Mouse (Mus musculus) MEL (cell line): ENCODE measurements around the gene Tmem102. TPM values are rescaled to one million over a fixed set of nuclear protein-coding genes. Genes with fewer than 3 reads are reported as not detected.

Experiments used
- DNase-seq: peaks from one replicate; pipeline ENCODE4 v3.0.0; 2011; ENCODE audit warnings: low read depth, low spot score
- H3K27ac ChIP-seq: 2 replicates; pipeline ENCODE4 v1.5.1; 2012; ENCODE audit warnings: low read depth, mild to moderate bottlenecking, control low read depth, low read length, moderate library complexity; ENCODE audit not compliant: control insufficient read depth
- H3K27me3 ChIP-seq, 2 experiments: fragments of 150-350 bp in 1 of 2; sonication (generic) in 1 of 2; 2 replicates each; pipeline ENCODE4 v1.6.1; 2012; ENCODE audit warnings: low read length in 2 of 2, mild to moderate bottlenecking in 2 of 2, improper control_type of control experiment in 1 of 2, moderate library complexity in 1 of 2; ENCODE audit not compliant: insufficient read depth in 2 of 2, control insufficient read depth in 1 of 2
- H3K36me3 ChIP-seq, 2 experiments: 2 replicates each; pipeline ENCODE4 v1.6.1; 2012 to 2014; ENCODE audit warnings: low read length in 2 of 2, improper control_type of control experiment in 1 of 2, inconsistent platforms in 1 of 2, mild to moderate bottlenecking in 1 of 2; ENCODE audit not compliant: insufficient read depth in 2 of 2, control insufficient read depth in 1 of 2
- H3K4me1 ChIP-seq, 2 experiments: fragments of 150-350 bp in 1 of 2; sonication (generic) in 1 of 2; 2 replicates each; pipeline ENCODE4 v1.6.1; 2012; ENCODE audit warnings: low read length in 2 of 2, improper control_type of control experiment in 1 of 2, mild to moderate bottlenecking in 1 of 2; ENCODE audit not compliant: insufficient read depth in 2 of 2, control insufficient read depth in 1 of 2
- H3K4me3 ChIP-seq, 2 experiments: fragments of 150-350 bp in 1 of 2; sonication (generic) in 1 of 2; 2 replicates each; pipeline ENCODE4 v1.5.1; 2012; ENCODE audit warnings: low read depth in 2 of 2, low read length in 2 of 2, mild to moderate bottlenecking in 2 of 2, moderate library complexity in 2 of 2, control low read depth in 1 of 2, improper control_type of control experiment in 1 of 2; ENCODE audit not compliant: control insufficient read depth in 1 of 2, insufficient read depth in 1 of 2
- H3K79me2 ChIP-seq: 2 replicates; pipeline ENCODE4 v1.6.1; 2012; ENCODE audit warnings: mild to moderate bottlenecking, low read length, moderate library complexity; ENCODE audit not compliant: control insufficient read depth, poor library complexity, insufficient read depth
- H3K9ac ChIP-seq: 2 replicates; pipeline ENCODE4 v1.6.1; 2012; ENCODE audit warnings: low read depth, mild to moderate bottlenecking, control low read depth, low read length, moderate library complexity; ENCODE audit not compliant: control insufficient read depth, poor library complexity, severe bottlenecking
- H3K9me3 ChIP-seq: fragments of 150-350 bp; sonication (generic); replicated peaks from 2 replicates; pipeline ENCODE4 v1.6.1; 2012; ENCODE audit warnings: mild to moderate bottlenecking, low read length, improper control_type of control experiment, moderate library complexity; ENCODE audit not compliant: insufficient read depth
- CHD1 ChIP-seq: IDR thresholded peaks from 2 replicates; pipeline ENCODE4 v1.6.1; 2012; ENCODE audit warnings: low read depth, mild to moderate bottlenecking, inconsistent platforms, low read length, improper control_type of control experiment
- CHD2 ChIP-seq: IDR thresholded peaks from 2 replicates; pipeline ENCODE4 v1.6.1; 2011; ENCODE audit warnings: low read length, improper control_type of control experiment
- CTCF ChIP-seq, 3 experiments: IDR thresholded peaks in 2 of 3; conservative IDR thresholded peaks in 1 of 3; 2 replicates each; pipeline ENCODE4 v1.5.1; 2011 to 2012; ENCODE audit warnings: low read length in 3 of 3, low read depth in 2 of 3, mild to moderate bottlenecking in 2 of 3, improper control_type of control experiment in 1 of 3, inconsistent platforms in 1 of 3, mixed read lengths in 1 of 3, moderate library complexity in 1 of 3; ENCODE audit not compliant: control insufficient read depth in 1 of 3, insufficient read depth in 1 of 3, poor library complexity in 1 of 3, severe bottlenecking in 1 of 3
- E2F4 ChIP-seq: IDR thresholded peaks from 2 replicates; pipeline ENCODE4 v1.6.1; 2011; ENCODE audit warnings: low read depth, low read length, improper control_type of control experiment, borderline replicate concordance
- ELF1 ChIP-seq: IDR thresholded peaks from 2 replicates; pipeline ENCODE4 v1.6.1; 2014; ENCODE audit warnings: low read depth, mild to moderate bottlenecking, inconsistent platforms, low read length, improper control_type of control experiment, moderate library complexity
- EP300 ChIP-seq, 2 experiments: IDR thresholded peaks; 2 replicates each; pipeline ENCODE4 v1.6.1; 2011; ENCODE audit warnings: improper control_type of control experiment in 2 of 2, low read length in 2 of 2, low read depth in 1 of 2, mild to moderate bottlenecking in 1 of 2
- ETS1 ChIP-seq: IDR thresholded peaks from 2 replicates; pipeline ENCODE4 v1.6.1; 2012; ENCODE audit warnings: low read depth, mild to moderate bottlenecking, inconsistent platforms, low read length, improper control_type of control experiment, moderate library complexity
- GABPA ChIP-seq: IDR thresholded peaks from 2 replicates; pipeline ENCODE4 v1.6.1; 2012; ENCODE audit warnings: low read depth, mild to moderate bottlenecking, inconsistent platforms, low read length, improper control_type of control experiment, moderate library complexity
- GATA1 ChIP-seq: IDR thresholded peaks from 2 replicates; pipeline ENCODE4 v1.6.1; 2011; ENCODE audit warnings: low read depth, low read length, improper control_type of control experiment
- HCFC1 ChIP-seq: IDR thresholded peaks from 2 replicates; pipeline ENCODE4 v1.6.1; 2012; ENCODE audit warnings: low read depth, mild to moderate bottlenecking, inconsistent platforms, low read length, improper control_type of control experiment, moderate library complexity
- JUND ChIP-seq: IDR thresholded peaks from 2 replicates; pipeline ENCODE4 v1.6.1; 2011; ENCODE audit warnings: low read depth, mild to moderate bottlenecking, improper control_type of control experiment, low read length
- KAT2A ChIP-seq: conservative IDR thresholded peaks from 2 replicates; pipeline ENCODE4 v1.6.1; 2012; ENCODE audit warnings: low read depth, low read length, improper control_type of control experiment, inconsistent platforms
- MAFK ChIP-seq: IDR thresholded peaks from 2 replicates; pipeline ENCODE4 v1.6.1; 2011; ENCODE audit warnings: low read depth, mild to moderate bottlenecking, low read length, improper control_type of control experiment, borderline replicate concordance
- MAX ChIP-seq: IDR thresholded peaks from 2 replicates; pipeline ENCODE4 v1.6.1; 2011; ENCODE audit warnings: low read length, improper control_type of control experiment
- MAZ ChIP-seq: IDR thresholded peaks from 2 replicates; pipeline ENCODE4 v1.6.1; 2012; ENCODE audit warnings: low read depth, mild to moderate bottlenecking, inconsistent platforms, low read length, improper control_type of control experiment
- MEF2A ChIP-seq: IDR thresholded peaks from 2 replicates; pipeline ENCODE4 v1.6.1; 2014; ENCODE audit warnings: low read depth, mild to moderate bottlenecking, inconsistent platforms, low read length, improper control_type of control experiment; ENCODE audit not compliant: poor library complexity, insufficient replicate concordance, severe bottlenecking; ENCODE audit errors: extremely low read depth
- MYC ChIP-seq: IDR thresholded peaks from 2 replicates; pipeline ENCODE4 v1.6.1; 2011; ENCODE audit warnings: low read depth, mild to moderate bottlenecking, low read length, improper control_type of control experiment, moderate library complexity
- NELFE ChIP-seq: IDR thresholded peaks from 2 replicates; pipeline ENCODE4 v1.6.1; 2011; ENCODE audit warnings: low read depth, low read length, improper control_type of control experiment
- POLR2A ChIP-seq, 2 experiments: IDR thresholded peaks; 2 replicates each; pipeline ENCODE4 v1.6.1; 2011 to 2012; ENCODE audit warnings: low read length in 2 of 2, mild to moderate bottlenecking in 2 of 2, control low read depth in 1 of 2, improper control_type of control experiment in 1 of 2, low read depth in 1 of 2, moderate library complexity in 1 of 2; ENCODE audit not compliant: control insufficient read depth in 1 of 2, insufficient read depth in 1 of 2, poor library complexity in 1 of 2
- POLR2AphosphoS2 ChIP-seq: IDR thresholded peaks from 2 replicates; pipeline ENCODE4 v1.6.1; 2011; ENCODE audit warnings: low read length, improper control_type of control experiment
- POLR2AphosphoS5 ChIP-seq: IDR thresholded peaks from 2 replicates; pipeline ENCODE4 v1.6.1; 2012; ENCODE audit warnings: low read depth, borderline replicate concordance, mild to moderate bottlenecking, inconsistent platforms, low read length, moderate library complexity, mixed read lengths
- RAD21 ChIP-seq: IDR thresholded peaks from 2 replicates; pipeline ENCODE4 v1.6.1; 2011; ENCODE audit warnings: mild to moderate bottlenecking, low read depth, low read length, improper control_type of control experiment
- SIN3A ChIP-seq: IDR thresholded peaks from 2 replicates; pipeline ENCODE4 v1.6.1; 2012; ENCODE audit warnings: low read length, improper control_type of control experiment, inconsistent platforms
- TAL1 ChIP-seq: IDR thresholded peaks from 2 replicates; pipeline ENCODE4 v1.6.1; 2012; ENCODE audit warnings: mild to moderate bottlenecking, inconsistent platforms, low read length, moderate library complexity, mixed read lengths
- TBP ChIP-seq: IDR thresholded peaks from 2 replicates; pipeline ENCODE4 v1.8.0; 2011; ENCODE audit warnings: low read depth, low read length, improper control_type of control experiment
- TCF12 ChIP-seq: IDR thresholded peaks from 2 replicates; pipeline ENCODE4 v1.6.1; 2014; ENCODE audit warnings: low read depth, mild to moderate bottlenecking, inconsistent platforms, low read length, improper control_type of control experiment, moderate library complexity
- UBTF ChIP-seq: IDR thresholded peaks from 2 replicates; pipeline ENCODE4 v1.6.1; 2012; ENCODE audit warnings: low read depth, mild to moderate bottlenecking, inconsistent platforms, low read length, improper control_type of control experiment, moderate library complexity, borderline replicate concordance; ENCODE audit not compliant: insufficient read depth
- USF1 ChIP-seq: IDR thresholded peaks from 2 replicates; pipeline ENCODE4 v1.6.1; 2014; ENCODE audit warnings: low read depth, mild to moderate bottlenecking, inconsistent platforms, low read length, improper control_type of control experiment, moderate library complexity
- USF2 ChIP-seq, 2 experiments: IDR thresholded peaks; 2 replicates each; pipeline ENCODE4 v1.6.1; 2011 to 2012; ENCODE audit warnings: improper control_type of control experiment in 2 of 2, low read length in 2 of 2, borderline replicate concordance in 1 of 2, inconsistent platforms in 1 of 2, low read depth in 1 of 2, mild to moderate bottlenecking in 1 of 2; ENCODE audit not compliant: insufficient read depth in 1 of 2
- ZC3H11A ChIP-seq: IDR thresholded peaks from 2 replicates; pipeline ENCODE4 v1.6.1; 2012; ENCODE audit warnings: low read depth, mild to moderate bottlenecking, inconsistent platforms, low read length, improper control_type of control experiment
- ZNF384 ChIP-seq: IDR thresholded peaks from 2 replicates; pipeline ENCODE4 v1.6.1; 2012; ENCODE audit warnings: low read depth, mild to moderate bottlenecking, inconsistent platforms, low read length, improper control_type of control experiment
- polyA plus RNA-seq, 2 experiments: library from polyadenylated mRNA; stranded (reverse) in 1 of 2; unstranded in 1 of 2; fragments of >175 nt in 1 of 2; fragments of >200 nt in 1 of 2; gene quantifications; 2 replicates each; pipeline versions ENCODE4 v1.2.1 to v1.2.4; 2012; ENCODE audit warnings: low replicate concordance in 2 of 2, low read depth in 1 of 2; ENCODE audit not compliant: insufficient read length in 2 of 2, insufficient read depth in 1 of 2, missing spikeins in 1 of 2
- total RNA-seq: library from RNA; depleted of rRNA; stranded (reverse); fragments of 300-350 nt; gene quantifications from 2 replicates; pipeline ENCODE4 v1.2.3, GENCODE M21; 2012

Gene Tmem102
- total and polyA plus RNA-seq, 3 experiments = 0.31 to 2.4 TPM; not detected in 1

- TF ChIP-seq MAFK = no peak
- TF ChIP-seq MEF2A = 0 out of 2 replicates have a peak, but pooled peaks have one; percentile 6
- TF ChIP-seq JUND = no peak
- no peak for TF ChIP-seq USF2 (IDR thresholded peaks at IDR 0.05; ENCODE audit: borderline replicate concordance in 1 of 2, insufficient read depth in 1 of 2, low read depth in 1 of 2, low read length in 2 of 2)
- peak; percentile 45; the same call in 1 of the 2 replicates for TF ChIP-seq ELF1
- peak; percentile 36; the same call in 1 of the 2 replicates for TF ChIP-seq KAT2A
- TF ChIP-seq MYC = peak; percentile 77
- TF ChIP-seq TAL1 = no peak
- TF ChIP-seq USF1 = no peak
- TF ChIP-seq MAZ = no peak
- TF ChIP-seq MAX = no peak
- TF ChIP-seq RAD21 = no peak
- peak; percentile 82 for TF ChIP-seq HCFC1
- TF ChIP-seq ETS1 = peak; percentile 61; the same call in 1 of the 2 replicates
- no peak for TF ChIP-seq UBTF
- TF ChIP-seq CTCF (IDR thresholded peaks at IDR 0.05 in 2 of 3, conservative IDR thresholded peaks at IDR 0.05 in 1 of 3; ENCODE audit: control insufficient read depth in 1 of 3, insufficient read depth in 1 of 3, low read depth in 2 of 3, low read length in 3 of 3, poor library complexity in 1 of 3, severe bottlenecking in 1 of 3) = no peak
These were observed 46.9 kb downstream of the Tmem102 start, which contains the start of gene Polr2a (continued) for GRCm38 (mm10) chr11:69758478-69758970.

DNA sequence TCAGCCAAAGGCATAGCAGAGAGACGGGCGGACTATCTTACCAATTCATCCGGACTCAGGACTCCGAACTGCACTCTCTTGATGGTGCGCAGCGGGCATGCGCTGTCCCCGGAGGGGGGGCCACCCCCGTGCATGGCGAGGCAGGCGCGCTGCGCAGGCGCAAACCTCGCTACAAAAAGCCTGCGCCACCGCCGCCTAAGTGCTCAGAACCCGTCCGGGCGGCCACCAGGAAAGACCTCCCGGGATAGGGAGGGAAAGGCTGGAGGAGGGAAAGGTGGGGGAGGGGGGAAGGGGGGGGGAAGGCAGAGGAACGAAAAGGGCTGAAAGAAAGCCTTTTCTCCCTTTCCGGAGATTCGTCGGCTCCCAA, 47.4 kb downstream of the Tmem102 start:
- Histone ChIP-seq H3K36me3 (peaks cover 0 to 32% of the 10 kb centered on the region in 2 experiments; a peak in 2 of 4 replicates), H3K4me3 (peak overlapping the region; percentile 85 to 92), H3K9me3 (no peaks in the 10 kb centered on the region), H3K9ac (peak overlapping the region; percentile 88), H3K27ac (peak overlapping the region; percentile 98), H3K4me1 (peaks cover 10 to 23% of the 10 kb centered on the region in 2 experiments), H3K27me3 (no peaks in the 10 kb centered on the region), H3K79me2 (peaks cover 42% of the 10 kb centered on the region)
- DNase-seq = peak; percentile 98
- TF ChIP-seq UBTF = 0 out of 2 replicates have a peak, but pooled peaks have one; percentile 2
- no peak for TF ChIP-seq E2F4
- TF ChIP-seq CHD1 = no peak
- peak; percentile 21; the same call in 1 of the 2 replicates for TF ChIP-seq CHD2
- TF ChIP-seq RAD21 = no peak
- TF ChIP-seq ZC3H11A = peak; percentile 31
- no peak; the same call in 1 of the 2 replicates for TF ChIP-seq ETS1
- TF ChIP-seq POLR2AphosphoS2 = no peak; the same call in 1 of the 2 replicates
- peak; percentile 96 for TF ChIP-seq MAZ
- no peak for TF ChIP-seq CTCF (IDR thresholded peaks at IDR 0.05 in 2 of 3, conservative IDR thresholded peaks at IDR 0.05 in 1 of 3; ENCODE audit: control insufficient read depth in 1 of 3, insufficient read depth in 1 of 3, low read depth in 2 of 3, low read length in 3 of 3, poor library complexity in 1 of 3, severe bottlenecking in 1 of 3)
- no peak for TF ChIP-seq GATA1
- TF ChIP-seq MAX = peak; percentile 84
- TF ChIP-seq EP300 (IDR thresholded peaks at IDR 0.05; ENCODE audit: low read depth in 1 of 2, low read length in 2 of 2) = peak in 1 of 2 experiments; percentile 62; a peak in 1 of 4 replicates
- TF ChIP-seq MYC = peak; percentile 52; the same call in 1 of the 2 replicates
- no peak for TF ChIP-seq USF2 (IDR thresholded peaks at IDR 0.05; ENCODE audit: borderline replicate concordance in 1 of 2, insufficient read depth in 1 of 2, low read depth in 1 of 2, low read length in 2 of 2)
- TF ChIP-seq ELF1 = 0 out of 2 replicates have a peak, but pooled peaks have one; percentile 36
- 0 out of 2 replicates have a peak, but pooled peaks have one; percentile 74 for TF ChIP-seq GABPA
- TF ChIP-seq NELFE = no peak
- no peak for TF ChIP-seq SIN3A
- no peak for TF ChIP-seq TBP
- no peak for TF ChIP-seq POLR2A (IDR thresholded peaks at IDR 0.05; ENCODE audit: control insufficient read depth in 1 of 2, insufficient read depth in 1 of 2, low read depth in 1 of 2, low read length in 2 of 2, poor library complexity in 1 of 2)
- peak; percentile 77 for TF ChIP-seq TCF12
- TF ChIP-seq POLR2AphosphoS5 = no peak; the same call in 1 of the 2 replicates
- TF ChIP-seq ZNF384 = no peak
- TF ChIP-seq HCFC1 = no peak
- peak; percentile 40; the same call in 1 of the 2 replicates for TF ChIP-seq USF1
